In the genomic region with DNA sequence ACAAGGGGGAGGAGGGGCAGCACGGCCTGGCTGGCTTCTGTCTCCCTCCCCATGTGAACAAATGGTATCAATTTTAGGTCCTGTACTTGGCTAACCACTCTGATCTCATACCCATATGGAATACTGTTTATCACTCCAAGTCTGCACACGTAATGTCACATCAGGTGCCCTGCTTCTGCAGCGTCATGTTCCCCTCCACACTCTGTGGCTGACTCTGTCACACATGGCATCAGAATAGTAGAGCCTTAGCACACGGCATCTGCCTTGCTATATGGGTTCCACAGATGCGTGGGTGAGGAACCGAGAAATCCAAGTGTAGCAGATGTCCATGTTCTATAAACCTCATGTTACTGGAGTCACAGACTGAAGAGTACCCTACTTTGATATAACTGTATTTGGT, we compare ENCODE assay signal across 21 mouse cellular contexts.
DNase-seq lines count a peak whose midpoint lies in the region; ATAC-seq lines count a peak whose summit lies in the region.
"Had no signal": no experiment of that assay in that cellular context is flagged by ENCODE, and none has a peak within 500 bp of the region (broad histone marks: within the 10 kb centered on the region; RNA-seq: fewer than 3 reads in every experiment).

No protein-coding gene starts in this region.

- no peaks in the 10 kb centered on the region for H3K27me3 ChIP-seq in midbrain, embryonic 15.5 days (replicated peaks)
- H3K27me3 ChIP-seq: embryonic facial prominence, embryonic 15.5 days; forebrain, embryonic 12.5 days; limb, embryonic 12.5 days had no signal

- intact Hi-C loops in left cerebral cortex, postnatal 25 days (cut with DNase I) = loop anchor here (1.0 to 2.0 kb wide), 3 partner anchors 19 to 88 kb away; no protein-coding TSS in a partner anchor

- H3K36me3 ChIP-seq in midbrain, embryonic 15.5 days (replicated peaks) = no peaks in the 10 kb centered on the region
- H3K36me3 ChIP-seq: embryonic facial prominence, embryonic 15.5 days; forebrain, embryonic 12.5 days; limb, embryonic 12.5 days had no signal

- DNase-seq in brain, adult 2 months (ENCODE audit: low read depth, low spot score) = peak; percentile 90
- DNase-seq in frontal cortex, postnatal 10 days (ENCODE audit: low spot score in 2 of 2) = peak; percentile 34 to 70
- DNase-seq in layer of hippocampus, postnatal 10 days (ENCODE audit: low spot score in 2 of 2) = peak; percentile 19 to 30
- peak; percentile 60 to 94 for DNase-seq in left cerebral cortex, postnatal 25 days (ENCODE audit: low spot score in 2 of 2)
- no peak for DNase-seq in thymus, postnatal 14 days
- no peak for DNase-seq in embryo, embryonic 10.5 days (ENCODE audit: low spot score)
- no peak for DNase-seq in lung, postnatal 14 days
- DNase-seq: adrenal gland, adult 8-10 months; cerebellum, adult 8-10 months; gastrocnemius, postnatal 25 days; heart, postnatal 36 days; kidney, adult 9 months; thymus, adult 18-20 months had no signal

- WGBS in midbrain, embryonic 15.5 days = 89% methylated on average over 6 of the region's 6 CpGs

- no peaks in the 10 kb centered on the region for H3K9me3 ChIP-seq in midbrain, embryonic 15.5 days
- H3K9me3 ChIP-seq: embryonic facial prominence, embryonic 15.5 days; forebrain, embryonic 12.5 days; limb, embryonic 12.5 days had no signal

- ATAC-seq in midbrain, embryonic 15.5 days (replicated peaks) = no peak
- ATAC-seq: hindbrain, postnatal 0 days; lung, postnatal 0 days had no signal

- no peak overlapping the region for H3K4me3 ChIP-seq in midbrain, embryonic 15.5 days
- H3K4me3 ChIP-seq: embryonic facial prominence, embryonic 15.5 days; forebrain, embryonic 12.5 days; limb, embryonic 12.5 days had no signal

- no peak overlapping the region for H3K9ac ChIP-seq in midbrain, embryonic 15.5 days
- H3K9ac ChIP-seq: embryonic facial prominence, embryonic 15.5 days; forebrain, embryonic 12.5 days; limb, embryonic 12.5 days; liver, embryonic 14.5 days had no signal

- H3K27ac ChIP-seq in midbrain, embryonic 15.5 days = no peak overlapping the region
- H3K27ac ChIP-seq: embryonic facial prominence, embryonic 15.5 days; forebrain, embryonic 12.5 days; hindbrain, postnatal 0 days; limb, embryonic 12.5 days; liver, embryonic 14.5 days had no signal

- H3K4me1 ChIP-seq in midbrain, embryonic 15.5 days = no peaks in the 10 kb centered on the region
- H3K4me1 ChIP-seq: embryonic facial prominence, embryonic 15.5 days; forebrain, embryonic 12.5 days; limb, embryonic 12.5 days had no signal

- no peak overlapping the region for H3K4me2 ChIP-seq in midbrain, embryonic 15.5 days
- H3K4me2 ChIP-seq: embryonic facial prominence, embryonic 15.5 days; forebrain, embryonic 12.5 days; heart, embryonic 11.5 days; limb, embryonic 12.5 days had no signal

Comparison
In these comparisons a context has a peak if more than half of its experiments do, and no peak if none do; other contexts are left out.
1. DNase-seq: peak in brain, adult 2 months (single experiment), frontal cortex, postnatal 10 days (2 of 2), layer of hippocampus, postnatal 10 days (2 of 2) and left cerebral cortex, postnatal 25 days (2 of 2); none in thymus, postnatal 14 days (single experiment), embryo, embryonic 10.5 days (single experiment) and lung, postnatal 14 days (single experiment).